Mouse (Mus musculus) spleen, adult 12 weeks (tissue): ENCODE results near the gene Ctsm.
"Not testable (repeated sequence)": the region's sequence is repeated elsewhere in the genome, so short reads cannot be mapped to it uniquely, and the experiment has no call there.

Experiments used
- DNase-seq: peaks from one replicate; pipeline ENCODE4 v3.0.0; 2022; ENCODE audit warnings: low spot score

Ctsm gene

DNA sequence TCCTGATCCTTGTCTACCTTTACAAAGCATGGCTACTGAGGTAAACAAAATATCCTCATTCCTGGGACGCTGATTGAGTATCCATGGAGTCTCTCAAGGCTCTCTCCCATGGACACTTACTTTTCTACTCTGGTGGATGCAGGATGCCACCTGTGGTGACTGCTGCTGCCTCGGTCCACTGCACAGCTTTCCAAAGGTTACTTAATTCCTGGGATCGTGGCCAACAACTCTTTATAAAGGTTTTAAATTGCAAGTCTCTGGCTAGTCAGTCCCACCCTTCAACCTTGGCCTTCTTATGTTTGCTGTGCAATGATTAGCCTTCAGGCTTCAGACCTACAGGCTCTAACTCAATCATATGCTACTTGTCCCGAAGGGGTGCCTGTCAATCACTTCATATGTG lies at the start of gene Ctsm:
Ctsm (minus strand) TSS at position 209 of the 400 bp plus-strand sequence.
- no peak for DNase-seq

- DNase-seq = no peak
These were observed 28.4 kb upstream of the Ctsm start, which contains the start of gene Cts3 for GRCm38 (mm10) chr13:61570027-61570426. Cts3 (minus strand) TSS chr13:61570127.

GRCm38 (mm10) chr13:61568074-61568473 lies 26.4 kb upstream of the Ctsm start, which contains the start of gene Gm49352:
Gm49352 (minus strand) TSS chr13:61568174.
- not testable (repeated sequence) for DNase-seq
